Mouse (Mus musculus): Measurements from ENCODE around the gene Mfn1. TPM values are rescaled to one million over a fixed set of nuclear protein-coding genes. Genes with fewer than 3 reads are reported as not detected.

Gene Mfn1
- polyA plus RNA-seq, 1 experiment from 2014 or later: 155 TPM

DNA sequence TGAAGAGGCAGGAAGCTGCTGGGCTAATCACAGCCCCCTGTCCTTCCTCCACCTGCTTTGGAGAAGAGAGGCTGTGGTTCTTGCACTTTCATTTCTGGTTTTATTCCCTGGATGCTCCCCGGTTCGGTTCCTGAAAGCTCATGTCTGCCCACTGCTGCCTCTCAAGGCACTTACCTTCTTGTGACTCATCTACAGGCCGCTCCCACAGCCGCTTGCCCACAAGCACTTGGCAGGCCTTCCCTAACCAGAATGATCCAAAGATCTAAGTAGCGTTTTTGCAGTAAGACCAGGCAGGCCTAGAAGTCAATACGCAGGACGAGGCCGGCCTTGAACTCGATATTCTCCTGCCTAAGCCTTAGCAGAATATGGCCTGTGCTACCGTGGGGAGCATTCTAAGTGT, 71.8 kb downstream of the Mfn1 start:
- POLR2A ChIA-PET: interaction anchor here (0.6 kb wide), 1 partner anchor 13 kb away, joined by 5 read pairs; no protein-coding TSS in a partner anchor
- CTCF ChIA-PET: interaction anchor here (1.1 to 2.2 kb wide), 3 partner anchors 10 to 48 kb away, joined by 3 to 15 read pairs (median 3); no protein-coding TSS in a partner anchor
- no peak for DNase-seq (ENCODE audit: low read depth, low spot score)
- H3K27me3 ChIP-seq: no peaks in the 10 kb centered on the region
- no peak for TF ChIP-seq CTCF (IDR thresholded peaks at IDR 0.05)
- in situ Hi-C loops (cut with MboI; ENCODE audit: low pct_unique_long_range_greater_than_20kb): no loop called here
- peak; percentile 61 for ATAC-seq

DNA sequence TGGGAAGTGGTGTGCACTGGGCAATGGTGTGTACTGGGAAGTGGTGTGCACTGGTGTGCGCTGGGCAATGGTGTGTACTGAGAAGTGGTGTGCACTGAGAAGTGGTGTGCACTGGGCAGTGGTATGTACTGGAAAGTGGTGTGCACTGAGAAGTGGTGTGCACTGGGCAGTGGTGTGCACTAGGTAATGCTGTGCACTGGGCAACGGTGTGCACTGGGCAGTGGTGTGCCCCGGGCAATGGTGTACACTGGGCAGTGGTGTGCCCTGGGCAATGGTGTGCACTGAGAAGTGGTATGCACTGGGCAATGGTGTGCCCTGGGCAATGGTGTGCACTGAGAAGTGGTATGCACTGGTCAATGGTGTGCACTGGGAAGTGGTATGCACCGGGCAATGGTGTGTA, 80.0 kb downstream of the Mfn1 start:
- ChIA-PET CTCF (interaction anchor here (3.2 kb wide), 1 partner anchor 9 kb away, joined by 15 read pairs; no protein-coding TSS in a partner anchor), POLR2A (no interaction called here)
- H3K27me3 ChIP-seq: peaks cover 4% of the 10 kb centered on the region
- no peak for ATAC-seq
- in situ Hi-C loops (cut with MboI; ENCODE audit: low pct_unique_long_range_greater_than_20kb): loop anchor here (5.0 kb wide), 1 partner anchor 88 kb away; no protein-coding TSS in a partner anchor
- no peak for TF ChIP-seq CTCF (IDR thresholded peaks at IDR 0.05)
- no peak for DNase-seq (ENCODE audit: low read depth, low spot score)

DNA sequence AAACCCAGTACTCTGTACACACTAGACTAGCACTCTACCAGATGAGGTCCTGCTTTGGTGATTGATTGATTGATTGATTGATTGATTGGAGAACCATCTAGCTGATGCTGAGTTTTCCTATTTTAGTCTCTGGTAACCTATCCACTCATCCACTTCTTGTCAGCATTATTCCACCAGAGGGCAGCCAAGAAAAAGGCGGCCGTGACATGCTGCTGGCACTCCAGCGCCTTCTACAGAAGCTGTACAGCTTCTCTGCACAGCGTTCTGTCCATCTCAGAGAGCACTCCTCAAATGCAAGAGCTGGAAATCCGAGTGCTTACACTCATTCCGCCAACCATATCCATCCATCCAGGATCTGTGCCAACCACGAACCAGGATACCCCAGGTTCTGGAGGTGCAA, 81.3 kb downstream of the Mfn1 start:
- H3K27me3 ChIP-seq: peaks cover 11% of the 10 kb centered on the region
- ChIA-PET POLR2A (no interaction called here), CTCF (interaction anchor here (0.9 to 3.2 kb wide), 12 partner anchors 10 to 88 kb away, joined by 3 to 15 read pairs (median 4); no protein-coding TSS in a partner anchor)
- TF ChIP-seq CTCF (IDR thresholded peaks at IDR 0.05): peak; percentile 76
- ATAC-seq (peak; percentile 61), DNase-seq (ENCODE audit: low read depth, low spot score) (no peak)
- in situ Hi-C loops (cut with MboI; ENCODE audit: low pct_unique_long_range_greater_than_20kb): no loop called here

DNA sequence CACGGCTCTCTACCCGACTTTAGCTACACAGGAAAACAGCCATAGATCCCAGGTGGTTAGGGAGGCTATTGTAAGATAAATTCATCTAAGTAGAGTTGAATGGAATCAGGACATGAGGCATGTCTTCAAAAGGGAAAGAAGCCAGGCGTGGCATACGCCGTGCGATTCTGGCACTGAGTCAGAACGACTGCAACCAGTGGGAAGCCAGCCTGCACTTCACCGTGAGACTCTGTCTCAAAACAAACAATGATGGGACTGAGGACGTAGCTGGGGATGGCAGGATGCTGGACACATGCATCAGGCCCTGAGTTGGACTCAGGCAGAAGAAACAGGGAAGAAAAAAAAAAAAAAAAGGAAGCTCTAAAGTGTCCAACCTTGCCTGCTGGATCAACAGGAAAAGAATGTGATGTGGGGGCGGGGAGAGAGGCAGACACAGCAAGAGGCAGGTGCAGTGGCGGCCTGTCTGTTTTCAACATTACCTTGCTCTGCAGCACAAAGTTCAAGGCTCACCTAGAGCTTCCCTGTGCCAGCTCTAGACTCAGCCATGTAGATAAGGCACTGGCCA, 82.4 kb downstream of the Mfn1 start:
- no peak for TF ChIP-seq CTCF (IDR thresholded peaks at IDR 0.05)
- peaks cover 12% of the 10 kb centered on the region for H3K27me3 ChIP-seq
- ATAC-seq (no peak), DNase-seq (ENCODE audit: low read depth, low spot score) (no peak)
- POLR2A ChIA-PET: no interaction called here
- CTCF ChIA-PET: interaction anchor here (1.4 to 3.2 kb wide), 6 partner anchors 9 to 87 kb away, joined by 3 to 15 read pairs (median 4); no protein-coding TSS in a partner anchor
- in situ Hi-C loops (cut with MboI; ENCODE audit: low pct_unique_long_range_greater_than_20kb): no loop called here

DNA sequence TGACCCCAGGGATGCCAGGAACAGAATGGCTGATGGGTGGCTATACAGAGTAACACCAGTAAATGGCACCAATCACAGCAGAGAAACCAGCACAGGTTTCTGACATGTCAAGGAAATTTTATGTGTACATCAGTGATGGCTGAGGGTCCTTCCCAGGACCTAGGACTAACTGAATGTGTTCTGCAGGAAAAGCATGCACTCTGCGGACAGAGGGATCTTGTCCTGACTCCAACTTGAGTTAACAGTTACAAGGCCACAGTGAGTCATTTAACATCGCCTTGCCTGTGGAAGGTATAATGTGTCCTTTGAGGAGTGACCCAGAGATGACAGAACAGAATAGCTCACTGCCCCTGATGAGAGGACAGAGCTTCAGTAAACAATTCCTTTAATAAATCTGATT, 85.5 kb downstream of the Mfn1 start:
- no peak for TF ChIP-seq CTCF (IDR thresholded peaks at IDR 0.05)
- in situ Hi-C loops (cut with MboI; ENCODE audit: low pct_unique_long_range_greater_than_20kb): no loop called here
- ATAC-seq (no peak), DNase-seq (ENCODE audit: low read depth, low spot score) (no peak)
- H3K27me3 ChIP-seq: peaks cover 27% of the 10 kb centered on the region
- ChIA-PET POLR2A (interaction anchor here (0.7 kb wide), 2 partner anchors 14 to 571 kb away, joined by 3 to 5 read pairs; no protein-coding TSS in a partner anchor), CTCF (no interaction called here)

DNA sequence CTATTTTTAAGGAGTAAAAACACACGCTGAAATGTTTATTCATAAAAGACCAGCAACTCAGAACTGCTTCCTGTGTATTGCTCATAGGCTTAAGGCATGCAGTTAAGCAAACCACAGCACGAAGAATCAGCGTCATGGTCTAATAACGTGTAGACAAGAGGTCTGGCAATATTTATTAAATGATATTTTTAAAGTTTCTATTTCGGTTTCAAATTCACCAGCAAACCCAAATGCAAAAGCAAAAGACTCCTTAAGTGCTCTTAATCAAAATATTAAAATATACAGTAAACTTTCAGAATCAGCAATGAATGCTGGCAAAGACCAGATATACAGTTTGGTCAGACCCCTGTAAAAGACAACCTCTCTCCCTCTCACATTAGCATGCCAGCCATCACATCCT, 86.1 kb downstream of the Mfn1 start:
- ChIA-PET CTCF (interaction anchor here (0.8 kb wide), 1 partner anchor 10 kb away, joined by 3 read pairs; no protein-coding TSS in a partner anchor), POLR2A (interaction anchor here (0.7 kb wide), 1 partner anchor 571 kb away, joined by 3 read pairs; no protein-coding TSS in a partner anchor)
- TF ChIP-seq CTCF (IDR thresholded peaks at IDR 0.05): no peak
- DNase-seq (ENCODE audit: low read depth, low spot score) (no peak), ATAC-seq (peak; percentile 48)
- in situ Hi-C loops (cut with MboI; ENCODE audit: low pct_unique_long_range_greater_than_20kb): no loop called here
- H3K27me3 ChIP-seq: peaks cover 23% of the 10 kb centered on the region

DNA sequence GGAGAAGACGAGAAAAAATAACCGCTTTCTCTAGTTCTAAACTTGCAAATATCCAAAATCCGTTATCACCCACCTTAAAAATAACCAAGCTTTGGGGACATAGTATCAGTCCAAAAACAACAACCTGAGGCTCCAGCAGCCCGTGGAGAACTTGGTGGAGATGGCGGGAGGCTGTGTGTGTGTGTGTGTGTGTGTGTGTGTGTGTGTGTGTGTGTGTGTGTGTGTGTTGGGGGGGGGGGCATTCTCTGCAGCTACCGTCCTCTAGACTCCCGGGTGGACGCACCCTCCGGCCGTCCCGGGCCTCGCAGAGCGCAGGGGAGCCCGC, 86.7 kb downstream of the Mfn1 start:
- ATAC-seq (no peak), DNase-seq (ENCODE audit: low read depth, low spot score) (no peak)
- TF ChIP-seq CTCF (IDR thresholded peaks at IDR 0.05): no peak
- ChIA-PET POLR2A (no interaction called here), CTCF (interaction anchor here (0.8 to 1.4 kb wide), 2 partner anchors 10 to 13 kb away, joined by 3 to 4 read pairs; no protein-coding TSS in a partner anchor)
- in situ Hi-C loops (cut with MboI; ENCODE audit: low pct_unique_long_range_greater_than_20kb): no loop called here
- H3K27me3 ChIP-seq: peaks cover 23% of the 10 kb centered on the region

DNA sequence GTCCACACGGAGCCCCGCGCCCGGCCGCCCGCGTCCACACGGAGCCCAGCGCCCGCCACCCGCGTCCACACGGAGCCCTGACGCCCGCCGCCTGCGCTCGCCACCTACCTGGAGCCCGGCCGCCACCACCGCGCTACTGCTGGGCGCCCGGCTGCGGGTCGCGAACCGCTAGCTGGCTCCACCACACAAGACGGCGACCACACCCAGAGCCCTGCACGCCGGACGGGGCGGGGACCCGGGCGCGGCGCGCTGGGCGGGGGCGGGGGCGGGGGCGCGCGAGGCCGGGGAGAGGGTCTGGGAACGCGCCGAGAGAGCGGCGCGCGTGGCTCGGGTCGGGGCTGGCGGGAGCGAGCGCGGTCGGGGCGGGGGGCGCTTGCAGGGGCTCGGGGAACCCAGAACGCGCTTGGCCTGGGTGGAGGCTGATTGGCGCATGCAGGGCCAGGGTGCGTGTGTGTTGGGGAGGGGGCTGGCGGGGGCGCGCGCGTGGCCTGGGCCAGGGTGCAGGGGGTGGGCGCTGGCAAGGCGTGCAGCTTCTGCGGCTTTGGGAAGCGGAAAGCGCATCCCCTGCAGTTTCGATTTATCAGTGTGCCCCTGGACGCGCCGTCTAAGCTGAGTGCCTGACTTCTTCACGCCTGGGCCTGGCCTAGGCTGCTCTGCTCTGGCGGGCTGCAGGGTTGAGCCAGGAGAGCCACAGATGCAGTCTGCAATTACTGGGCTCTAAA, 87.2 kb downstream of the Mfn1 start, which contains the start of gene Gnb4:
Gnb4 (minus strand) TSS at position 255 of the 722 bp plus-strand sequence.
- in situ Hi-C loops (cut with MboI; ENCODE audit: low pct_unique_long_range_greater_than_20kb): no loop called here
- CTCF ChIA-PET: interaction anchor here (0.8 to 1.4 kb wide), 2 partner anchors 11 to 12 kb away, joined by 3 to 4 read pairs; no protein-coding TSS in a partner anchor
- no peak for DNase-seq (ENCODE audit: low read depth, low spot score)
- ATAC-seq: peak; percentile 16
- peaks cover 23% of the 10 kb centered on the region for H3K27me3 ChIP-seq
- TF ChIP-seq CTCF (IDR thresholded peaks at IDR 0.05): no peak
- POLR2A ChIA-PET: no interaction called here

DNA sequence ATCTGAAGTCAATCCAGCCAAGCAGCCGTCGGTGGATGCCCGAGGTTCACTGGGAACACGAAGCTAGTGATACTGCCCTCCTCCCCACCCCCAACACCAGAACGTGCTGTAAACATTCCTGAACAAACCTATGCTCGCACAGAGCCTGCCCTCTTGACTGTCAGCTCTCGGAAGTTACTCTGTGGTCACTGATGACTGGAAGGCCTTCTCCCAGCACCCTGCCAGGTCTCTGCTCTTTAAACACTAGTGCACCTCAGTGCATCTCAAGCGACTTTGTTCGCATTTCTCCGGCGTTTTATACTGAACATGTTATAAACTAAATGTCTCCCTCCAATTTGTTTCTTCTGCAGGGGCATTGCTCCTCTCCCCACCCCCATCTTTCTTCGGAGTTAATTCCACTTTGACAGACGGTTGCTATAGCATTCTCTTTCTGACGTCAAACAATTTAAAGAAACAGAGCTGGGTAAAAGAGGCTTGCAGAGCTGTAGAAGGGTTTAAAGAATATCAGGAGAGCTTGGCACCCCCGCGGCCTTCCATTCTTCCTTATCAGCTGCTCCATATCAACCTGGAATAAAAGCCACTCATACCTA, 87.9 kb downstream of the Mfn1 start:
- TF ChIP-seq CTCF (IDR thresholded peaks at IDR 0.05): no peak
- in situ Hi-C loops (cut with MboI; ENCODE audit: low pct_unique_long_range_greater_than_20kb): no loop called here
- CTCF ChIA-PET: interaction anchor here (1.4 kb wide), 1 partner anchor 12 kb away, joined by 4 read pairs; no protein-coding TSS in a partner anchor
- no peak for DNase-seq (ENCODE audit: low read depth, low spot score)
- H3K27me3 ChIP-seq: peaks cover 23% of the 10 kb centered on the region
- POLR2A ChIA-PET: no interaction called here
- ATAC-seq: no peak

DNA sequence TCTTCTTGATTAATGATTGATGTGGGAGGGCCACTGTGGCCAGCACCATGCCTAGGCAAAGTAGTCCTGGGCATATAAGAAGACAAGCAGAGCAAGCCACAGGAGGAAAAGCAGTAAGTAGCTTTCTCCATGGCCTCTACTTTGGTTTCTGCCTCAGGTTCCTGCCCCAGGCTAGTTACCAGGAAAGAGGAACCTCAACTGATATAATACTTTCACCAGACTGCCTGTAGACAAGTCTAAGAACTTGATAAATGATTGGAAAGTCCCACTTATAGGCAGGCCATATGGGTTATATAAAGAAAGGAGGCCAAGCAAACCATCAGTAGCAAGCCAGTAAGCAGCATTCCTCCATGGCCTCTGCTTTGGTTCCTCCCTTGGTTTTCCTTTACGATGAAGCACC, 92.4 kb downstream of the Mfn1 start:
- CTCF ChIA-PET: interaction anchor here (1.5 to 1.8 kb wide), 2 partner anchors 11 to 65 kb away, joined by 4 to 7 read pairs; no protein-coding TSS in a partner anchor
- peaks cover 20% of the 10 kb centered on the region for H3K27me3 ChIP-seq
- ATAC-seq (no peak), DNase-seq (ENCODE audit: low read depth, low spot score) (no peak)
- POLR2A ChIA-PET: no interaction called here
- in situ Hi-C loops (cut with MboI; ENCODE audit: low pct_unique_long_range_greater_than_20kb): no loop called here
- TF ChIP-seq CTCF (IDR thresholded peaks at IDR 0.05): no peak

All from Patski (cell line).